Mouse (Mus musculus): ENCODE data around the gene Gm17268. TPM values are rescaled to one million over a fixed set of nuclear protein-coding genes. Genes with fewer than 3 reads are reported as not detected.

Gene Gm17268
- polyA plus RNA-seq, 1 experiment from 2014 or later = not detected

DNA sequence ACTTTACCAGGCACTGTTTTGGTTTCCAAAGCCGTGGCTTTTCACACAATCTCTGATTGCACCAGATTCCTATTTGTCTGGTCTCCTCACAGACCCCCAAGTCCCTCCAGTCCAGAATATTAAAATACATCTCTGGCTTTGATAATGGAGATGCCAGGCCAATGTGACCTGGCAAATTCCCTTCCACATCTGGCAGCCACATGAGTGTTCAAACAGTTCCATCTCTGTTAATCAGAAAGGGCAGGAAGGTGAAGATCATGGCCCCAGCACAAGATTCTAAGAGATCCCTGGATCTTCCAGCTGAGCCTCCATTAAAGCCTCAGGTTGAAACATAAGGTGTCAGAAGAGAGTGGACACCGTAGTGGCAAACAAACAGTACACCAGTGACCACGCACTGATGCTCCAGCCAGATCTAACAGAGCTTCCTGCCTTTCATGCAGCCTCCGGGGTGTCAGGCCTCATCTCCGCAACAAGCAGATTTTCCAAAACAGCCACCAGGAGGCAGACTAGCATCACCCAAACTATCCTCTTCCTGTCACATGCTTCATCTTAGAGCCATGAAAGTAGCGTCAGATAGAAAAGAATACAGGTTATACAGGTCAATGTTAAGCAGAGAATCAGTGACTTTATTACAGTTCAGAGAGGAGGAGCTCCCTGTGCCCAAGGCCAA lies 9.5 kb upstream of the Gm17268 start:
- DNase-seq (ENCODE audit: low spot score) = no peak
- Histone ChIP-seq H3K4me3 (no peak overlapping the region), H3K4me1 (no peaks in the 10 kb centered on the region), H3K27me3 (ENCODE audit: insufficient read depth, poor library complexity, severe bottlenecking) (no peaks in the 10 kb centered on the region), H3K36me3 (no peaks in the 10 kb centered on the region), H3K27ac (no peak overlapping the region), H3K9me3 (no peaks in the 10 kb centered on the region)
- WGBS = 34% methylated on average over 6 of the region's 6 CpGs

DNA sequence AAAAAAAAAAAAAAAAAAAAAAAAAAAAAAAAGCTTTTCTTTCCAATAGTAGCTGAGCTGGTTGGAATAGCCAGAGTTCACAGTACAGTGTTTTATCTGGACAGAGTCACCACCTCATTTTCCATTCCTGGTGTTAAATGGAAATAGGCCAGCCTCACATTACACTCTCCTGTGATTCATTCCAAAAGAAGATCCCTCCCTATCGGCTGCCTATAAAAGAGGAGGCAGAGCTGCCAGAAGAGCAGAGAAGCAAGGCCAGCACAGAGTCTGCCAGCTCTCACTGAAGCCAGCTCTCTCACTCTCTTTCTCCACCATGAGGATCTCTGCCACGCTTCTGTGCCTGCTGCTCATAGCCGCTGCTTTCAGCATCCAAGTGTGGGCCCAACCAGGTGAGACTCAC lies 7.1 kb upstream of the Gm17268 start, which contains the start of gene Ccl7:
Gene Ccl7, plus strand, starts transcription at position 242 of the 400 bp plus-strand sequence.
- H3K27me3 ChIP-seq (ENCODE audit: insufficient read depth, poor library complexity, severe bottlenecking) = no peaks in the 10 kb centered on the region
- WGBS = 77% methylated on average over 3 of the region's 3 CpGs
- no peaks in the 10 kb centered on the region for H3K36me3 ChIP-seq
- no peak within 1 kb of the TSS for H3K4me3 ChIP-seq
- DNase-seq (ENCODE audit: low spot score) = no peak
- no peaks in the 10 kb centered on the region for H3K9me3 ChIP-seq
- no peaks in the 10 kb centered on the region for H3K4me1 ChIP-seq
- no peak within 1 kb of the TSS for H3K27ac ChIP-seq

GRCm38 (mm10) chr11:82041671-82042080 lies 3.3 kb upstream of the Gm17268 start:
- Histone ChIP-seq H3K27me3 (ENCODE audit: insufficient read depth, poor library complexity, severe bottlenecking) (no peaks in the 10 kb centered on the region), H3K9me3 (no peaks in the 10 kb centered on the region), H3K27ac (no peak overlapping the region), H3K4me1 (0 out of 2 replicates have a peak, but pooled peaks cover 4% of the 10 kb centered on the region), H3K4me3 (no peak overlapping the region), H3K36me3 (no peaks in the 10 kb centered on the region)
- WGBS = 84% methylated on average over 4 of the region's 4 CpGs
- no peak for DNase-seq (ENCODE audit: low spot score)

DNA sequence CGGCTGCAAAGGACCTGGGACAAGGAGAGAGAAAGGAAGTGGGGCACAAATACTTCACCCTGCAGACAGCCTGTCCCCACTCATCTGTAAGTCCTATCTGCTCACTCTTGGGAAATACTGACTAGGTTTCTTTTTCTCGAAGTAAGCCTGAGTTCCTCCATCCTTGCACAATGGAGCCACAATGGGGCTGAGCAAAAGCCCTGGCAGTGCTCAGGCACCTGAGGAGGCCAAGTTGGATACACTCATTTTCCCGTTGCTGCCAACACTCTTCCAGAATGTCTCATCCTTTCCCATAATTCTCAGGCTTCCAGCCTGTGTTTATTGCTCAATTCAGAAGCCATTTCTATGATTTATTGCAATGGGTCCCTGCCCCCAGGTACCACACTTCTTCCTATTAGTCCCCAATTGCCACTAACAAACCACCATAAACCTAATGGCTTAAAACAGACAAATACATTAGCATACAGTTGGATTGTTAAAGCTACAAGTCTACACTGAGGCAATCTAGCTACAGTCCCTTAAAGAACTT lies 834 bp upstream of the Gm17268 start:
- WGBS = 70% methylated on average over 3 of the region's 3 CpGs
- Histone ChIP-seq H3K27ac (no peak overlapping the region), H3K4me1 (peaks cover 9% of the 10 kb centered on the region; the same call in 1 of the 2 replicates), H3K9me3 (no peaks in the 10 kb centered on the region), H3K27me3 (ENCODE audit: insufficient read depth, poor library complexity, severe bottlenecking) (no peaks in the 10 kb centered on the region), H3K36me3 (no peaks in the 10 kb centered on the region), H3K4me3 (no peak overlapping the region)
- DNase-seq (ENCODE audit: low spot score) = no peak

DNA sequence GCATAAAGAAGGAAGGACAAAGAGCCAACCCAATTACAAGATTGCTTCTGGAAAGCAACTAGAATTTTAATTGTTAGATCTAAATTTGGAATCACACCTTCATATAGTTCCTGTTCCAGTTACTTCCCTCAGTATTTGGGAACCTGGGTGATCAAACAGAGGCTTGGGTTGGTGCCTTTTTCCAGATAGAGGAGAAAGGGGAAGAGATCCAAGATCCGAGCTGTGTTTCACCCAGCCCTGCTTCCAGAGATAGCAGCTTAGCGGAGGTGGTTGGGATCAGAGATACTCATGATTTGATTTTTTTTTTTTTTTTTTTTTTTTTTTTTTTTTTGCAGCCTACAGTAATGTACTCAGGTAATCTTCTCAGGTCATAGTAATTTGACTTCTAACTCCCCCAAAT lies 2.5 kb downstream of the Gm17268 start:
- Histone ChIP-seq H3K4me3 (no peak overlapping the region), H3K4me1 (peaks cover 9% of the 10 kb centered on the region; the same call in 1 of the 2 replicates), H3K27me3 (ENCODE audit: insufficient read depth, poor library complexity, severe bottlenecking) (no peaks in the 10 kb centered on the region), H3K9me3 (no peaks in the 10 kb centered on the region), H3K27ac (no peak overlapping the region), H3K36me3 (no peaks in the 10 kb centered on the region)
- 70% methylated on average over 2 of the region's 2 CpGs for WGBS
- no peak for DNase-seq (ENCODE audit: low spot score)

DNA sequence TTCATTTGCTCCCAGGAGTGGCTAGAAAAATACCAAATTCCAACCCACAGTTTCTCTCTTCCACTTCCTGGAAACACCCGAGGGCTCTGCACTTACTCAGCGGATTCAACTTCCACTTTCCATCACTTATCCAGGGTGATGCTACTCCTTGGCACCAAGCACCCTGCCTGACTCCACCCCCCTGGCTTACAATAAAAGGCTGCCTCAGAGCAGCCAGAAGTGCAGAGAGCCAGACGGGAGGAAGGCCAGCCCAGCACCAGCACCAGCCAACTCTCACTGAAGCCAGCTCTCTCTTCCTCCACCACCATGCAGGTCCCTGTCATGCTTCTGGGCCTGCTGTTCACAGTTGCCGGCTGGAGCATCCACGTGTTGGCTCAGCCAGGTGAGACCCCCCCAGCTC lies 3.0 kb downstream of the Gm17268 start, which contains the start of gene Ccl2:
Gene Ccl2, plus strand, starts transcription at position 216 of the 400 bp plus-strand sequence.
- H3K36me3 ChIP-seq = no peaks in the 10 kb centered on the region
- WGBS = 52% methylated on average over 5 of the region's 5 CpGs
- H3K4me3 ChIP-seq = no peak within 1 kb of the TSS
- no peak for DNase-seq (ENCODE audit: low spot score)
- peaks cover 9% of the 10 kb centered on the region; the same call in 1 of the 2 replicates for H3K4me1 ChIP-seq
- no peaks in the 10 kb centered on the region for H3K27me3 ChIP-seq (ENCODE audit: insufficient read depth, poor library complexity, severe bottlenecking)
- no peaks in the 10 kb centered on the region for H3K9me3 ChIP-seq
- peak within 1 kb of the TSS; percentile 17; the same call in 1 of the 2 replicates for H3K27ac ChIP-seq

GRCm38 (mm10) chr11:82034446-82034845 lies 3.9 kb downstream of the Gm17268 start:
- no peak overlapping the region for H3K27ac ChIP-seq
- no peak for DNase-seq (ENCODE audit: low spot score)
- no peaks in the 10 kb centered on the region for H3K36me3 ChIP-seq
- no peaks in the 10 kb centered on the region for H3K9me3 ChIP-seq
- no peak overlapping the region for H3K4me3 ChIP-seq
- peaks cover 9% of the 10 kb centered on the region; the same call in 1 of the 2 replicates for H3K4me1 ChIP-seq
- 83% methylated on average over 7 of the region's 7 CpGs for WGBS
- H3K27me3 ChIP-seq (ENCODE audit: insufficient read depth, poor library complexity, severe bottlenecking) = no peaks in the 10 kb centered on the region

- H3K36me3 ChIP-seq = no peaks in the 10 kb centered on the region
- H3K27ac ChIP-seq = 0 out of 2 replicates have a peak overlapping the region, but pooled peaks have one; percentile 22
- no peaks in the 10 kb centered on the region for H3K27me3 ChIP-seq (ENCODE audit: insufficient read depth, poor library complexity, severe bottlenecking)
- H3K9me3 ChIP-seq = no peaks in the 10 kb centered on the region
- no peak for DNase-seq (ENCODE audit: low spot score)
- no peak overlapping the region for H3K4me3 ChIP-seq
- 44% methylated on average over 8 of the region's 8 CpGs for WGBS
- peaks cover 6% of the 10 kb centered on the region; the same call in 1 of the 2 replicates for H3K4me1 ChIP-seq
These were observed 5.6 kb downstream of the Gm17268 start for GRCm38 (mm10) chr11:82032678-82033344.

DNA sequence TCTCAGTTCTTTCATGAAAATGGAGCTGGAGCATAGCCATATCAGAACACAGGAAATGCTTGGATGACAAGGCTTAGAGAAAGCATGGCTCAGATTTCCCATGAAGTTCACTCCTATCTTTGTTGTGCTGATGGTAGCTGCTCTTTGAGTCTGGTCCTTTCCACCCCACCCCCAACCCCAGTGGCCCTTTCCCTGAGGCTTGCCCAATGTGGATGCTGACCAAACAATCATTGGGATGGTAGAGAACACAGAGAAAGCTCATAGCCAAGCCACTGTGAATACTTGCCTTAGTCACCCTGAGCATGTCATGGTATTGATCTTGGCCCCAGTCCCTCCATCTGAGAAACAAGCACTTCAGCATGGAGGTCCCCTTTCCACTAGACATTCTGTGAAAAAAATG lies 6.2 kb downstream of the Gm17268 start:
- no peak overlapping the region for H3K27ac ChIP-seq
- H3K4me3 ChIP-seq = no peak overlapping the region
- no peak for DNase-seq (ENCODE audit: low spot score)
- no peaks in the 10 kb centered on the region for H3K27me3 ChIP-seq (ENCODE audit: insufficient read depth, poor library complexity, severe bottlenecking)
- no peaks in the 10 kb centered on the region for H3K36me3 ChIP-seq
- no peaks in the 10 kb centered on the region for H3K9me3 ChIP-seq
- peaks cover 6% of the 10 kb centered on the region; the same call in 1 of the 2 replicates for H3K4me1 ChIP-seq

DNA sequence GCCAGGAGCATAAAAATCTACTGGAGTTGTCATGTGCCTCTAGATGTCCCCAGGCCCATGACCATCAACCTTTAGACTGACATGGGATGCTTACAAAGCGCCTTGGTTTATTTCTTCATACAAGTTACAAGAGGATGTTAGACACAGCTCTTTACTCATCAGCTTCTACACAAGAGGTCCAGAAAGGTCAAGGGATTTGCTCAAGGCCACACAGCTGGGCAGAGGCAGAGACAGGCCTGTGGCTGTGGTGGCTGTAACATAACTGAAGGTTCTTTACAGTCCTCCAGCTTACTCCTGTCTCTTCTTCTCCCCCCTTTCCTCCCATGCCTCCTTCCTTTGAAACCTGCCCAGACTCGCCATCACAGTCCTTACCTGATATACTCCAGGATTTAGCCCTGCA lies 8.2 kb downstream of the Gm17268 start:
- H3K27ac ChIP-seq = no peak overlapping the region
- no peak overlapping the region for H3K4me3 ChIP-seq
- 67% methylated on average over 2 of the region's 2 CpGs for WGBS
- H3K9me3 ChIP-seq = no peaks in the 10 kb centered on the region
- no peaks in the 10 kb centered on the region for H3K36me3 ChIP-seq
- DNase-seq (ENCODE audit: low spot score) = no peak
- no peaks in the 10 kb centered on the region for H3K27me3 ChIP-seq (ENCODE audit: insufficient read depth, poor library complexity, severe bottlenecking)
- peaks cover 3% of the 10 kb centered on the region; the same call in 1 of the 2 replicates for H3K4me1 ChIP-seq

- Histone ChIP-seq H3K27ac (no peak overlapping the region), H3K9me3 (no peaks in the 10 kb centered on the region), H3K27me3 (ENCODE audit: insufficient read depth, poor library complexity, severe bottlenecking) (no peaks in the 10 kb centered on the region), H3K36me3 (no peaks in the 10 kb centered on the region), H3K4me1 (peaks cover 27% of the 10 kb centered on the region), H3K4me3 (no peak overlapping the region)
- DNase-seq (ENCODE audit: low spot score) = no peak
- WGBS = 82% methylated on average over 4 of the region's 4 CpGs
These were observed 14.6 kb downstream of the Gm17268 start for GRCm38 (mm10) chr11:82023769-82024168.

DNA sequence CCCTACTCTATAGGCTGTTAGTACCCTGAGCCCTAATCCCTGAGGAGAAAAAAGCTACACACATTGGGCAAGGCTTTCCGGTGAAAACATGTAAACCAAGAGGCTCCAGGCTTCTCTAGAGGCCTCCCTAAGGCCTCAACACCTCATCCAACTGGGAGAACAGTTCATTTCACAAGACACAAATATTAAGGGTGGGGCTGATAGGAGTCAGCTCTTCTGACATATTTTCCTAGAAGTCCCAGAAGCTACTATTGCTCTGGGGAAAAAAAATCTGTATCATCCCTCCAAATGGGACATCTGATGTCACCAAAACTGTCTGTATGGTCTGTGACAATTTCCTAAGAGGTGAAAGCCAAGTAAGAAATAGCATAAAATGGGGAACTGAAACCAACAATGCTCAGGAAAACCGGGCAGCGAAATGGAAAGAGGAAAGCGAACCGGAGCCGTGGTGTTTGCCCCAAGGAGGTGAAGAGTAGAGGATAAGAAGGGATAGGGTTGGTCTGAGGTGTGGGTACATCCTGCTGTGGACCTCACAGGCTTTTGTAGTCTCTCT lies 15.8 kb downstream of the Gm17268 start:
- Histone ChIP-seq H3K27me3 (ENCODE audit: insufficient read depth, poor library complexity, severe bottlenecking) (no peaks in the 10 kb centered on the region), H3K4me3 (no peak overlapping the region), H3K27ac (no peak overlapping the region), H3K4me1 (peaks cover 29% of the 10 kb centered on the region), H3K36me3 (no peaks in the 10 kb centered on the region), H3K9me3 (no peaks in the 10 kb centered on the region)
- no peak for DNase-seq (ENCODE audit: low spot score)
- 88% methylated on average over 6 of the region's 6 CpGs for WGBS

DNA sequence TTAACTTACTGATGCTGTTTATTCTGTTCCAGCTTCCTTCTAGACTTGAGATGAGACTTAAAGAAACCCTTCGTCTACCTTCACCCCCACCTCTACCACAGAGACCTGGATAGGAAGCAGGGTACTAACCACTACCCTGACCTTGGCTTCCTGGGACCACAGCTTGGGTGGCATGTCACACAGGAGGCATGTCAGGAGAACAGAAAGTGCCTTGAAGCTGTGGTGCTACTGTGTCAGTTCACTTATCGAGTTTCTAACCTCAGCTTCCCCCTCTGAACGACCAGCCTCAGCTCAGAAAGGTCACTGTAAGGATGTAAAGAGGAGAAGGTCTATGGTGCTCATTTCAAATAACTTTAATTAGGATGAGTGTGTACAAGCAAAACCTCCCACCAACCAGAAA lies 17.0 kb downstream of the Gm17268 start:
- 47% methylated on average over 3 of the region's 3 CpGs for WGBS
- no peaks in the 10 kb centered on the region for H3K36me3 ChIP-seq
- no peak for DNase-seq (ENCODE audit: low spot score)
- H3K4me3 ChIP-seq = no peak overlapping the region
- peaks cover 29% of the 10 kb centered on the region for H3K4me1 ChIP-seq
- H3K27ac ChIP-seq = no peak overlapping the region
- H3K27me3 ChIP-seq (ENCODE audit: insufficient read depth, poor library complexity, severe bottlenecking) = no peaks in the 10 kb centered on the region
- no peaks in the 10 kb centered on the region for H3K9me3 ChIP-seq

Data from heart, embryonic 10.5 days (tissue).